Mouse (Mus musculus): ENCODE results near the gene Gm5415.
"Not testable (repeated sequence)": the region's sequence is repeated elsewhere in the genome, so short reads cannot be mapped to it uniquely, and the experiment has no call there.

Gm5415 gene

GRCm38 (mm10) chr1:32547194-32547593 is at the start of gene Gm5415:
Gene Gm5415, minus strand, starts transcription at chr1:32547294.
- in situ Hi-C loops (cut with MboI, MseI), result not testable (repeated sequence)

GRCm38 (mm10) chr1:32568901-32569300 is 21.8 kb upstream of the Gm5415 start:
- in situ Hi-C loops (cut with MboI, MseI), result no loop called here

- in situ Hi-C loops (cut with MboI, MseI), result no loop called here
Measured at GRCm38 (mm10) chr1:32553925-32554324, 6.8 kb upstream of the Gm5415 start.

GRCm38 (mm10) chr1:32553459-32553858 is 6.4 kb upstream of the Gm5415 start:
- in situ Hi-C loops (cut with MboI, MseI), result no loop called here

- in situ Hi-C loops (cut with MboI, MseI), result no loop called here
Measured at GRCm38 (mm10) chr1:32503381-32503780, 43.7 kb downstream of the Gm5415 start.
